Mouse (Mus musculus): ENCODE measurements around the gene Slc26a9.
A peak's percentile ranks its signal among the peaks of the same experiment; 100 is the strongest.

The Slc26a9 gene

DNA sequence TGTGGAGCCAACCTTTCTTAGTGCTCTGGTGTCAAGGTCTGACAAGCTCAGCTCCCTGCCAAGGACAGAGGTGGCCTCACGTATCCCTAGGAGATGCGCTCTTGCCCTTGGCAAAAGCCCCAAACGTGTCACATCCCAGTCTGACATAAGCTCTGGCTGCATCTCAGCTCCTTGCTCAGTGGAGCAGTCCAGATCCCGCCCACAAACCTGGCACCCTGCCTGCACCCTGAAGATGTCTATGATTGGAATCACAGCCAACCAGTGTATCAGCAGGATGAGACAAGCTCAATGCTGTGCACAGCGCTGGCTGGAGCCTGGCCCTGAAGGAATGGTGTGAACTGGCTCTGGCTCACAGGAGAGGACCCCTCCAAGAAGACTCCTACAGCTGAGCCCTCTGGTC is 6.6 kb upstream of the Slc26a9 start:
- DNase-seq: peak; percentile 98 to 99

DNA sequence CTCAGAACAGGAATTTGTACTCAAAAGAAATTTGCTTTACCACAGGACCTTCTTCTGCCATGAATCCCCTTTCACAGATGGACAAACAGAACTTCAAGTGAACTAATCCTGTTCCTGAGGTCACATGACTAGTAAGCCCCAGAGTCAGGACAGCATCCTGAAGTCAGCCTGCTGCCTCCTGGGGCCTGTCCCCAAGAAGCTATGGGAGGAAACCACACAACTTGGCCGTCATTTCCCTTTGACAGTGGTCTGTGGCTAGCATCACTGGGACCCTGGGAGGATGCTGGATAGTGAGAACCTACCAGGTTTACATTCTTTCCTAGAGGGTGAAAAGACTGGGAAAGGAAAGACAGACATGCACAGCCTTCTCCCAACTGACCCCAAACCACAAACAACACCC is 5.1 kb upstream of the Slc26a9 start:
- no peak for DNase-seq

DNA sequence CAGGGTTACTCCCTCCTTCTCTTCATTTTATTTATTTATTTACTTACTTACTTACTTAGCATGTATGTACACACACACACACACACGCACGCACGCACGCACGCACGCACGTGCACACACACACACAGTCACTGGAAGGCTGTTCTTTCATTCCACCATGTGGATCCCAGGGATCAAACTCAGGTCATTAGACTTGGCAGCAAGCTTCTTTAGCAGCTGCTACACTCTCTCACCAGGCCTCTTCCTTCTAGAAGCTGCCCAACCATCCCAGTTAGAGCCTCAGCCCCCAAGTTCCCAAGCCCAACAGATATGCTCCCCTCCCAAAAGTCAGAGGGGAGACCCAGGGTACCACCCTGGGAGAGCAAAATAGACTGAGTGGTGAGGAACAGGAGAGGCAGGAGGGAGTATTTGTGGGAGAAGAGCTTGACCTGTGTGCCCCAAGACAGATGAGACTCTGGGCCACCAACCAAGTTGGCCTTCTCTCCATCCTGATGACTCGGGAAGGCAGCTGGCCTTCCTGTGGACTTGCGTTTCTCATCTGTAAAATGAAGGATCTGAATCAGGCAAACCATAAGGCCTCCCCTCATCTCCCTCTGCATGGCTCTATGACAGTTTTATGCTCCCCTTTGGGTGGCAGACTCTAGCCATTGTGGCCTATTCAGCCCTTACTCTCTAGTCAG is 4.2 kb upstream of the Slc26a9 start:
- peak; percentile 44 to 46 for DNase-seq

DNA sequence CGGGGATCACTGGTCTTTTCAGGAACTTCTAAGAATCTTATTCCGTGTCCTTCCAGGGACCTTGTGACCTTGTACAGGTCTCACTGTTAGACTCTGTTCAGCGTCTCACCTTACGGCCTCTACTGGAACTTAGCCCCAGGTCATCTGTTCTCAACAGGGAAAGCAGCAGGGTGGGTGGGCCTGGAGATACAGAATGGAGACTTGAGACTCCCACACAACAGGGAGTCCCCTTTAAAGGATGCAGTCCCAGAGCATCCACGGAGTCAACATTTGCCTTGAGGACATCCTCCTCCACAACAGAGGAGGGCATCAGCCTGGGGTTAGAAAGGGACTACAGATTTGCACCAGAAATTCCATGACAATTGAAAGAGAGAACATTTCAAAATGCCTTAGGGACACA is 1.6 kb downstream of the Slc26a9 start:
- DNase-seq: no peak

DNA sequence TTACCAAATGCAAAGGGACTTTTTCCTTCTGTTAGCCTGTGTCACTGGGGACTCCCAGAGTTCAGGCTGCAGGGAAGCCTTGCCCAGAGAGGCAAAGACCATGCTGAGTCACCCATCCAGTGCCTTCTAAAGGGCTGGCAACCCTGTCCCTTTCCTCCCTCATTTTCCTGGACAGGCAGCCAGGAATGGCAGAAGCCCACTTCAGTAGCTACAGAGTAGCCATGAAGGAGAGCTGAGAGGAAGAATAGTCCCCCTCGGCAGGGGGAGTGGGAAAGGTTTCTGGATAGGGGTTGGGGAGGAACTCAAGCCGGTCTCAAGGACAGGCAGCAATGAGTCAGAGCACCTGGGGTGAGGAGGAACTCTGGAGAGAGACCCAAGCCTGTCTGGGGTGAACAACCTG is 3.9 kb downstream of the Slc26a9 start:
- no peak for DNase-seq

DNA sequence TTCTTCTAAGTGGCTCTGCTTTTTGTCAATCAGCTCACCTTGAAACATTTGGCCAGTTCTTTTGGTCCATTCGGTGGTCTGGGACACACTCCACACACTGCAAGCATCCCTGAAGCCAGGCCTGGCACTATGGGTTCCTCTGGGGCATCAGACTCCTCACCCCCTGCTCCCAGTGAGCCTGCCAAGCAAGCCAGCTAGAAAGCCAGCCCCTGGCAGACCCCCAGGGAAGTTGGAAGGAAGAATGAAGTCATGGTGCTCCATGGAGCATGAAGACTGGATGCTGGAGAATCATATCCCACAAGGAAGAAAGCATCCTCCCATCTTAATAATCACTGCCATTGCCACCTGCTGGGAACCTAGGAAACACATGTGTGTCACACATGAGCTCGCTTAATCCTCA is 4.8 kb downstream of the Slc26a9 start:
- DNase-seq: peak; percentile 58 to 76

DNA sequence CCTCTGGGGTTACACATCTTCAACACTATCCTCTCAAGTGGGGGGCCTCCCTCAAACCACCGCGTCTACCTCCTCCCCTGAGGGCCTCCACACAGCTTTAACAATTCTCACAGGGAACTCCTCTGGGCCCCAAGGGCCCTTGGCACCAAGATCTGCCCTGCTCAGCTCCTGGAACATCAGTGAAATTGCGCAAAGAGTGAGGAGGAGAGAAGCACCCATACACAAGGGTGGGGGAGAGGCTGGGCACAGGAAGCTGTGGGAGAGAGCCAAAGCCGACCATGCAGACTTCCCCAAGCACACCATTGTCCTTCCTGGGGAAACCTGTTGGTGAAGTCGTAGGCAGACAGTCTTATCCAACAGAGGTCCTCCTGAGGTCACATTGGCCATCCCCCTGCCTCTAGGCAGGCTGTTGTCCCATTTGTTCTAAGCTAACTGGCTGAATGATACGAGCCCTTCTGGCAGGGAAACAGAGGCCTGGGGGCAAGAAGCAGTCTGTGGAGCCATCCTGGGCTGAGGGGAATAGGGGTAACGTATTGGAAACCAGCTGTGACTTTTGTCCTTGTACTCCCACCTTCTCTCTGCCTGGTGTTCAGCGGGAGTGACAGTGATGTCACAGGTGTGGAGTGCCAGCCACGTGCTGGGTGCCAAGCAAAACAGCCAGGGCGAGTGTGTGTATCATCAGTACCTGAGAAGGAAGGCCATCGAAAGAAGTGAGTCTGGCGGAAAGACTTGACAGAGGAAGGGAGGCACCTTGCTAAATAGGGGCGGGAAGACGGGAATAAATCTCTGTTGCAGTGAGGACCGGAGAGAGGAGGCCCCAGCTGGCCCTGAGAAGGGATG is 6.1 kb downstream of the Slc26a9 start:
- DNase-seq: peak; percentile 39 to 44

DNA sequence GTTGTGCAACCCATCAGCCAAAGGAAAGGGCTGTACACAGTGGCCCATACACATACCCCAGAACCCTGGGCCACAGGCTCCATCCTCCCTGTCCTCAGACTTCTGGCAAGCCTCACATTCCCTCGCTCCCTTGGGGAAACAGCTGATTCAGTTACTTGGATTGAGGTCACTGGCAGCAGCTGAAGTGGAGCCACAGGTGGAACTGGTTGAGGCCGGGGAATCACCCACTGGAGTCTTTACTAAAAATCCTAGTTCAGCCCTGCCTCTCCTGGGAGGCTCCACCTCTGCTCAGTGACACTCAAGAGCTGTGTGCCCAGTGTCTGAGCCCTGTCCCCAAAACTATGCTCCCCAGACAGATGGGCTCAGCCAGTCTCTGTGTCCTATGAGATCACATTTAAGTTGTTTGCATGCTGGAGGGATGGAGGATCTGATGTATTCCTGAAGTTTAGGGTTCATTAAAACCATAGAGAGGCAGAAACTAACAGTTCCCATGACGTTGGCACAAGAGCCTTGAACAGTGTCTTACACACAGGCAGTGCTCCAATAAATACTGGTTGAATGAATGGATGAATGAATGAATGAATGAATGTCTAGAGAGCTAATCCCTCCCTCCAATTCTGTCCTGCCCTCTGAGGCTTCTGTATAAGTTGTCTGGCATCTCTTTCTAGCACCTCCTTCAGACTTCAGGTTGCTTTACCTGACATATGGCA is 7.5 kb downstream of the Slc26a9 start:
- peak; percentile 57 to 59 for DNase-seq

DNA sequence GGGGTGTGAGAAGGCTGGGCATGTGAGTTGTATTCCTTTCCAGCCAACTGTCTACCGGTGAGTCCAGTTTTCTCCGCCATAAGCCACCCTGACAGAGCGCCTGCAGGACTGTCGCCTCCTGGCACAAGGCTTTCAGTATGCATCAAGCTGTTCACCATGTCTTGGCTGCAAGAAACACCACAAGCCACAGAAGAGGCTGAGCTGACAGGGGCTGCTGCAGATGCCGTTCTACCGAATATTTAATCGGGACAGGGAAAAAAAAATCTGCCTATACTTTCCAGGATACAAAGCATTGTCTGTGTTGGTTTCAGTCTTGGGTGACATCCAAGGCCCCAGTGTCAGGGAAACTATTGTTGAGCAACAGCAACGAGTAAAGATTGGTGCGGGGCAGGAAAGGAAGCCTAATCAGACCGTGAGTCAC is 8.1 kb downstream of the Slc26a9 start:
- peak; percentile 75 to 85 for DNase-seq

DNA sequence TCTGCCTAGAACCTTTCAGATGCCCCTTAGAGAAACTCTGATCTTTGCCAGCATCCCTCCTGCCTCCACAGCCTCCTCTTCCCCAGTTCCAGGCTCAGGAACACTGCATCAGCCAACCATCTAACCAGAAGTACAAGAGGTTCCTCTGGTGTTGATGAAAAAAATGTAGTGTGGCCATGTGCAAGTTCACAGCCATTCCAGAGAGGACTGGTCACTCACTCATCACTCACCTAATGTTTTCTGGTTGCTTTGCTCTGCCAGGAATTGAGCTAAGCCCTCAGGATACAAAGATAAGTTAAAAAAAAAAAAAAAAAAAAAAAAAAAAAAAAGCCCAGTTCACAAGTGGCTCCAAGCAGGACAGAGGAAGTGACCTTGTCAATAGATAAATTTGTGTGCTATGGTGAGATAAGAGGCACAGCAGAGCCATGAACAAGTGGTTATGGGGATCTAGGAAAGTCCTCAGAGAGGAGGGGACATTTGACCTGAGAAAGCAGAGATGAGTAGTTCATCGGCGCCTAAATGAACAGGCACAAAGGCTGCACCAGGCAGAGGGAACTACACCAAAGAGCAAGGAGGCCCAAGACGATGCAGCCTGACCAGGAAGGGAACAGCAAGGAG is 10.5 kb downstream of the Slc26a9 start:
- DNase-seq: no peak

DNA sequence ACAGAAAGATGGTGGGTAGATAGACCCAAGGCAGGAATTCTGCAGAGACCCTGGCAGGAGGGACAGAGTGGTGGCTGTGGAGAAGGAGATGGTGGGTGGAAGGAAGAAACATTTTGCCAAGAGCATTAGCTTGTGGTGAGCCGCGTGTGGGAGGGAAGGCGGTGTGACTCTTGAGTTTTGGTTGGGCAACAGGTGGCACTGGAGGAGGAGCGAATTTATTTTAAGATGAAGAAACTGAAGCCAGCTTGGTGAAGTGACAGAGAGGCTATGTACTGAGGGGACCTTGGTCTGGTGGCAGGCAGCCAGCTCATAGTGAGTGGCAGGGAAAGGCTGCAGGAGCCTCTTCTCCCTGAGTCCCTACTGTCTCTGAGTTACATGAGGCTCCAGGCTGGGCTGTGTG is 11.1 kb downstream of the Slc26a9 start:
- DNase-seq: peak; percentile 70 to 75

DNA sequence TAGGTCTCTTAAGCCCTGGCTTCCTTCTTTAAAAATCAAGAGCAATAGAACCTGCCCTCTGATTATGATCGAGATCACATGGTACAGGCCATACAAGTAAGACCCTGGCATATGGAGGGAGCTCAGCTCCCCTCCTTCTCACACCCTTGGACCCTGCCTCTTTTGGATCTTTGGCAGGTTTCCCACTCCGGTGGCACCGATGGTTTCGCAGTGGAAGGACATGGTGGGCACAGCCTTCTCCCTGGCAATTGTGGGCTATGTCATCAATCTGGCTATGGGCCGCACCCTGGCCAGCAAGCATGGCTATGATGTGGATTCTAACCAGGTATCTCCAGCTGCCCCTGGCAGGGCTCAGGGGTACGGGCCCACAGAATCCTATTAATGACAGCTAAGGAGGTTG is 13.4 kb downstream of the Slc26a9 start:
- peak; percentile 54 to 63 for DNase-seq

DNA sequence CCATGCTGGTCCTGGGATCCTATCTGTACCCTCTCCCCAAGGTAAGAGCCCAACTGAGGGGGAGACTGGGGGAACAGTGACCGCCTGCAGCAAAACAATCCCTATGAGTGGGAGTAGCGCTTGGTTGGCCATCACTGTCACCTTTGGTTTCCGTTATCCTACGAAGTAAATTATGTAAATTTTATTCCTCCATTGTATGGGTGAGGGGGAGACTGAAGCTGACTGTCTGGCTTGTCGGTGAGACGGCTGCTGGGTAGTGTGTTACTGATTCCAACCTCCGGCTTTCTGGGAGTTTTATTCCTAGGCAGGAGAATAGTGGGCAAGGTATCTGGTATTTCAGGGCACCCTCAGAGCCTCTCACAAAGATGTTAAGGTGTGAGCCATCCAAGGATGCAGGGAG is 15.0 kb downstream of the Slc26a9 start:
- DNase-seq: no peak

DNA sequence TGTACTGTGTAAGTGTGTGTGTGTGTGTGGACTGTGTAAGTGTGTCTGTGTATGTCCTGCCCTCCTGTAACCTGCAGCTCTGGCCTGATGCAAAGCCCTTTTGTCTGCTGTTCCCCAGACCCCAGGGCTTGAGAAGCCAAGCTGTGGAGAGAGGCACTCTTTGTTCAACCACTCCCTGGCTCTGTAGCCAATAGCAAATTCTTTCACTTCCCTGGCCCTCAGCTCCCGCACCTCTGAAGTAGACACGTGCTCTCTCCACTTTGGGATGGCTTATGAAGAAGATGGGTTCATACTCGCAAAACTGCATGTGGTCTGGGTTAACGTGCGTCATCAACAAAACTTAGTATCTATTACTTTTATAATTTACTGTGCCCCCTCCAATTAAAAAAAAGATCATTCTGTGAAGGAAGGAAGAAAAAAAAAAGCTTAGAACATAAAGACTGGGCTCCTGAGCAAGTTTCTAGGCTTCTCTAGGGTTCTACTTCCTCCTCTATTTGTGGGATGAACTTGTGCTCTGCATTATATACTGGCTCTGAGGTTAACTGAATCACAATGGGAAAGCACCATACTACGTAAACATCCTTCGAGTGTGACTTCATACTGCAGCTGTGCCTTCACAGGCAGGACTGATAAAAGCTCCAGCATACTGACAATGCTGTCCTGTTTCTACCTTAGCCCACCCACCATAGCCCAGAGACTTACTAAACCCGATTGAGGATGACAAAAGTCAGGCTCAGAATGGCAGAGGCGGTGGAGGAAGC is 16.0 kb downstream of the Slc26a9 start:
- no peak for DNase-seq

DNA sequence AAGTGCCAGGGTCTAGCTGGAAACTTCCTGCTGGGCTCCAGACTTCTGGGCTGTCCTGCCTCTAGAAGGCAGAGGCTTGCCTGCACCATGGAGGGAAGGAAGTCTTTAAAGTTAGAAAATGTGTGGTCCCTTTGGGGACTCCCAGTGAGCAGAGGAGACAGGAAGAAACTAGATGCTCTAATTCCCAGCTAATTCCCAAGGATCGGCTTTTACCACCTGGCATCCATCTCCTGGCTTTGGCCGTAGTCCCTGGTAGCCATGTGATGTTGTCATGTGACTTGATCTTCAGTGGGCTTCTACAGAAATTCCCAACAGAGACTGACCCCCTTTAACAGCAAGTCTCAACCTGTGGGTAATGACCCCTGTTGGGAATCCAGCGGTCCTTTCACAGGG is 16.6 kb downstream of the Slc26a9 start:
- peak; percentile 55 to 59 for DNase-seq

DNA sequence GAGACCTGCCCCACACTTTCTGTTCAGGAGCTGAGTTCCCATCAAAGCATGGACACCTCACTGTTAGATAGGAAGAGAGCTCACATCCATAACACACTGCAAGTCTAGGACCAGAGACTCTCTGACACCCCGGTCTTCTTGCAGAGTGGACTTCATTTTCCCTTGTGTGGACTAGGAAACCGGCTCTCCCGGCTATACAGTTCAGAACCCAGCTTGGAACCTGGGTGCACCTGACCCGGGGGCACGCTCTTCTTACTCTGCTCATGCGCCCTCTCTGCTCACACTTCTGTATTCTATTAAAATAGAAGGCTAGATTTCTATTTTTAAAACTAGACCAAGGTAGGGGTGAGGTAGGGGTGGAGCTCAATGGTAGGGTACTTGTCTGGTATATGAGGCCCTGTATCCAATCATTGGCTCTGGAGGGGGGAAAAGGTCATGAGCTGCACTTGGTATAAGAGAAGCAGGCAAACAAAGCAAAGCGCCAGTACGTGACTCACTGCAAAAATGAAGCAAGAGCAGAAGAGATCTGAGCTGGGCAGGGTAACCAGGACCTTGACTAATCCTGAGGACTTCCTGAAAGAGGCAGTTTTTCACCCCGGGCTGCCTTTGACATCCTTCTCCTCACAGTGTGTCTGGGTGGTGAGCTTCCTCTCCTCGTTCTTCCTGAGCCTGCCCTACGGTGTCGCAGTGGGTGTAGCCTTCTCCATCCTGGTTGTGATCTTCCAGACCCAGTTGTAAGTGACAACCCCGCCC is 17.4 kb downstream of the Slc26a9 start:
- DNase-seq: peak in 1 of 2 experiments; percentile 10

DNA sequence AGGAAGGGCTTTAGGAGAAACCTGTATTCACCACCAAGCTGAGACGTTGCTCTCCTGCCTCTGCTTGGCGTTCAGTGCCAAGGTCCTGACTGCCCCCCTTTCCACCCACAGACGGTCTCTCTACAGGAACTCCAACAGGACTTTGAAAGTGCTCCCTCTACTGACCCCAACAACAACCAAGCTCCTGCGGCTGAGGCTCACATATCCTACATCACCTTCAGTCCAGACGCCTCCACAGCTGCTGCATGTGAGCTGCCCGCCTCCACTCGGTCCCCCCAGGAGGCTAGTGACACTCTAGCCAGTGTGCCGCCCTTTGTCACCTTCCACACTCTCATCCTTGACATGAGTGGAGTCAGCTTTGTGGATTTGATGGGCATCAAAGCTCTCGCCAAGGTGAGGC is 19.9 kb downstream of the Slc26a9 start:
- peak; percentile 47 to 53 for DNase-seq

DNA sequence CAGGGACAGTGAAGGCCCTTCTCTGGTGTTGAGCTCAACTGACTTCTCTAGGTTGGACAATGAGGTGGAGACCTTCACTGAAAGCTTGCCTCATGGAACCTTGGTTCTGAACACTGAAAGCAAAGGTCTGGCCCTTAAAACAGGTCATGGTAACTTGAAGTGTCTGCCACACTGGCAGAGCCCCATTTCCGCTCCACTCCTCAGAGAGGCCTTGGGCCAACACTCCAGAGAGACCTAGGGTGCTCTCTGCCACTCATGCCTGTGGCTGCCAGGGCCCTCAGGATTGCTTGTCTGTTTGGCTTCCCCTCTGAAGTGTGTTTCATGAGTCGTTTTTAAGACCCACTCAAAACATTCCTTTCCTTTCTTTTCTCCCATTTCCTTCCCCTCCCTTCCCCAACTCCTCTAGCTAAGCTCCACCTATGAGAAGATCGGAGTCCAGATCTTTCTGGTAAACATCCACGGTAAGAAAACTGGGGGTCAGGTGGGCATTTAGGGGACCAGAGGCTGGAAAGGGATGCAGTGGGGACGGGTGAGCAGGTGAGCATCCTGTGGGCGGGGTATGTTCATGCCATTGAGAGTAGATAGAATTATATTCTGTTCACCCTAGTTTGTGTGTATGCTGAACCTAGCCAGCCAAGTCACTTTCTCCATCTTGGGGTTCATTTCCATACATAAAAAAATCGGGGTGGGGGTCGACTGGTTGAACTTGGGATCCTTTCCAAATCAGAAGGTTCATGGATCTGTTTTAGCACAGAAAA is 20.9 kb downstream of the Slc26a9 start:
- peak; percentile 9 to 10 for DNase-seq

DNA sequence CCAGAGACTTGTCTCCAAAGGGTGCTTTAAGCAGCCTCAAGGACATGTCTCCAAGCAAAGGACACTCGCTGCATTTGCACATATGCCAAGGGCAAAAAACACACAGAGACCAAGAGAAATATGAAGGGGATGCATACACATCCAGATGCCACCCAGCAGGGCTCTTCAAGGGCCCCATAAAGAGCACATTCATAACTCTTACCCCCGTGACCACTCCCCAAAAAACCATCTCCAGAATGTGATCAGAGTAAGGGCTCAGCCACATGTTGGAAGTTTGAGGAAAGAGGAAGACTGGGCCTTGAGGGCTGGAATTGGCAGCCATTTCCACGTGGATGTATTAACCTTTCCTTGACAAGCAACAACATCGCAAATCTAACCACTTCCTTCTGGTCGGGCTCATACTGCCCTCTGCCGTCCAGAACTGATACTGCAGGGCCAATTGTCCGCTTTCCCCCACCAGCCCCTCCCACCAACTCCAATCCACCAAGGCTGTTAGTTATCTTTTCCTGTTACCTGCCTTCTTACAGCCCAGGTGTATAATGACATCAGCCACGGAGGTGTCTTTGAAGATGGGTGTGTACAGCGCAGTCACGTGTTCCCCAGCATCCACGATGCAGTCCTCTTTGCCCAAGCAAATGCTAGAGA is 21.7 kb downstream of the Slc26a9 start:
- DNase-seq: peak; percentile 94 to 96

DNA sequence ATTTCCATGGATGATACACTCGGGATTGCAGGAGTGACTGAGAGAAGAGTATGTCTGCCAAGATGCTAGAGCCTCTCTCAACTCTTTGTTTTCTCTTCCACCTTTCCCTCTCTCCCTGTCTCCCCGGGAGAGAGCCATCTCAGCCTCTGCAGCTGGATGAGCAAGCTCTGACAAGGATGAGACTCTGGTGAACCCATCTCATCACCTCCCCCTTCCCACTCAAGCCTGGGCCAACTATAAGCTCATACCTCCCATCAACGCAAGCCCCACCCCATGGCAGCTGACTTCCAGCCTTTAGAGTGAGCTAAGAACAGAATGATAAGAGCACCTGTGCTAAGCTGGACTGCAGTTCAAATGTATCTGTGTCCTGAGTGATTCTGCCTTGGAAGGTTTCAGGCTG is 25.5 kb downstream of the Slc26a9 start:
- peak in 1 of 2 experiments; percentile 2 for DNase-seq
